Mouse (Mus musculus) spleen, adult 12 weeks (tissue): Measurements from ENCODE around the gene Gm20388.

ENCODE experiments used
- DNase-seq: peaks from one replicate; pipeline ENCODE4 v3.0.0; 2022; ENCODE audit warnings: low spot score

Gene Gm20388

DNA sequence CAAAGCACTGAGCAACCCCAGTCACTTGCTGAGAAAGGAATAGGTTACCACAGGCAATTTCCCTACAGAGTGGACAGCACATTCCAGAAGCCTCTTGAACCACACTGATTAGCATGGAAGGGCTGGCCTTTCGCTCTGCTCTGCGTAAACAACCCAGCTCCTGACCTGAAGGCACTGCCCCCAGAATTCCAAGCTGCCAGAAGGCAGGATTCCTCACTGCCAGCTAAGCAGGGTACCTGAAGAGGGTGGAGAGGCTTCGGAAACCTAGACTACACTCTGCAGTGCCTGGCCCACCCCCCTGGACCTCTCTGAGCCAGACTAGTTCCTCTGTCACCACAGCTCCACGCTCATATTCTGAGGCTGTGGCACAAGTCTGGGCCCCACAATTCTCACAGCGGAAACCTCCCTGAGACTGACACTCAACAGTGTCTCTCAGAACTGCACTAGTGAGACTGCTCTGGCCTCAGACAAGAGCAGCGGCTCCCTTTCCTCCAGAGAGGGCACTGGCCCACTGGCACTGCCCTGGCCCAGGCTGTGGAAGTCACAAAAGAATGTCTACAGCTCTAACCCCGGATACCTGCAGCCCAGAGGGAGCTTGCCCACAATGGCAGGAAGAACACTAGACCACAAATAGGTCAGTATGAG is 2616.0 kb downstream of the Gm20388 start:
- no peak for DNase-seq

DNA sequence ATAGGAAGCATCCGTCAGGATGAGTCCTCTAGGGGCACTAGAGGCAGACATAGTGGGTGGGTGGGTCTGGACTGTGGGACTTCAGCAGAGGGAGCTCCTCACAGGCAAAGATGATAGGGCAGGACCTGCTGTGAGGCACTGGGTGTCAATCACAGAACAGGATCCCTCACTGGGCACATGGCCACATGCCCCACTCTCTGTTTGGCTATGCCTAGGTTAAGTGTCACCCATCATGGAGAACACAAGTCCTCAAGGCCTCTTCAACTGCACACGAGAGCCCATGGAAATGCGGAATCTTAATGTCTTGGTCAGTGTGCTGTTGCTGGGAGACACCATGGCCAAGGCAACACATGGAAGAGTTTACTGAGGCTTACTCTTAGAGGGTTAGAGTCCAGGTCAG is 2617.3 kb downstream of the Gm20388 start:
- DNase-seq: no peak

DNA sequence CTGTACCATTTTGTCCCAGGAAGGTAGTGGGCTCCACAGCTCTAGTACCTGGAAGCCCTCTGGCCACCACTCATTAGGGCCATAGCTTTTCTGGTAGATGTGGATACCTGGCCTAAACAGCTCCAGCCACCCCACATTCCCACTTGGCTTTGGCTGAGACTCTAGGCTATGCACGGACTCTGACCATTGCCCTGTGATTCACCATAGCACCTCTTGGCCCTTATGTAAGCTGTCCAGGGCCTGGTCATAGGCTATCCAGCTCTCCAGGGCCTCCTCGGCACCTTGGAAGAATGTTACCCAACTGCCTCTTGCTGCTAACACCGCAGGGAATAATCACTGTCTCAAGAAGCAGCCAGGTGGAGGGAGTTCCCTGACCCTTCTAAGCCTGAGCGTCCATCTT is 2618.5 kb downstream of the Gm20388 start:
- no peak for DNase-seq

DNA sequence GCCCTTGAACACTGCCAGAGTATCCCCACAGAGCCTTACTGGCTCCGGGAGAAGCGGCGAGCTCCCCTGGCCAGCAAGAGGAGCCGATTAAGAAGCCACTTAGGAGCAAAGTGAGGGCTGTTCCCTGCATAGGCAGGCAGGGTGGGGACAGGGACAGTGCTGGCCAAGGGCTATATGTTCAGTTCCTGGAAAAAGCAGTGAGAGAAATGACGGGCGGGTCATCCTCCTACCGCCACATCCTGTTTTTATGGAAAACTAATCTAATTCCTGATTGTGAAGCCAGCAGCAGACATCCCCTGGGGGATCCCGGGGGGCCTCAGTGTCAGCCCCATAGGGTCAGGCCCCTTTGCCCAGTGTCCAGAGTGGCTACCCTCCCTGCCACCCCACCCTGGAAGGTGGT is 2620.7 kb downstream of the Gm20388 start:
- DNase-seq: no peak

DNA sequence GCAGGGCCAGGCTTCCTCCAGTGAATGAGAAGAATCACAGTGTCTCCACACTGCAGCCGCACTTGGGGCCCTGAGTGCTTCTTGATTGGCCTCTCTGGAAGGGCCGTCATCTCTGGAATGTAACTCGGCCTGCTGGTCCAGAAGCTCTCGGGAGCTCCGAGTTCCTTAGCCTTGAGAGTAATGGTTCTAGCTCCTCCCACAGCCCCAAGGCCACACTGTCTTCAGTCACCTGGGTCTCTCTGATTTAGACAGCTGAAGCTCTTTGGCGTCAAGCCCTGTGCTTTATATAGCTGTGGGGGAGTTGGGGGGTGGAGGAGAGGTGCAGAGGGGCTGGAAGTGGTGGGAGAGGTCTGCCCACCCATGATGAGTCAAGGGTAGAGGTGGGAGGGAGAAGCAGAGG is 2626.4 kb downstream of the Gm20388 start:
- DNase-seq: no peak

DNA sequence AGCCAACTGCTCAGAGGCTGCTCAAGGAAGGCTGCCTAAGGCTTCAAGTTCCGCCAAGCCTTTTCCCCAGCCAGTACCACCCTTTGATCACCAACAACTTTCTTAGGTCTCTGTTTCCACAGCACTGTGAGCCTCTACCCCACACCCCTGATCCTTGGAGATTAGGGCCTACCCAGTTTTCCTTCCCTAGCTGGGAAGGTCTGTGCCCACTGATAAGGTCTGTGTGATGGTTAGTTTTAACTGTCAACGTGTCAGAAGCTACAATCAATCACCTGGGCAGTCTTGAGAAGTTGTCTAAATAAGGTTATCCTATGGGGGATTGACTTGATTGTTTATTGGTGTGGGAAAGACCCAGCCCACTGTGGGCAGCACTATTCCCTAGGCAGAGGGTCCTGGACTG is 2627.2 kb downstream of the Gm20388 start:
- no peak for DNase-seq

DNA sequence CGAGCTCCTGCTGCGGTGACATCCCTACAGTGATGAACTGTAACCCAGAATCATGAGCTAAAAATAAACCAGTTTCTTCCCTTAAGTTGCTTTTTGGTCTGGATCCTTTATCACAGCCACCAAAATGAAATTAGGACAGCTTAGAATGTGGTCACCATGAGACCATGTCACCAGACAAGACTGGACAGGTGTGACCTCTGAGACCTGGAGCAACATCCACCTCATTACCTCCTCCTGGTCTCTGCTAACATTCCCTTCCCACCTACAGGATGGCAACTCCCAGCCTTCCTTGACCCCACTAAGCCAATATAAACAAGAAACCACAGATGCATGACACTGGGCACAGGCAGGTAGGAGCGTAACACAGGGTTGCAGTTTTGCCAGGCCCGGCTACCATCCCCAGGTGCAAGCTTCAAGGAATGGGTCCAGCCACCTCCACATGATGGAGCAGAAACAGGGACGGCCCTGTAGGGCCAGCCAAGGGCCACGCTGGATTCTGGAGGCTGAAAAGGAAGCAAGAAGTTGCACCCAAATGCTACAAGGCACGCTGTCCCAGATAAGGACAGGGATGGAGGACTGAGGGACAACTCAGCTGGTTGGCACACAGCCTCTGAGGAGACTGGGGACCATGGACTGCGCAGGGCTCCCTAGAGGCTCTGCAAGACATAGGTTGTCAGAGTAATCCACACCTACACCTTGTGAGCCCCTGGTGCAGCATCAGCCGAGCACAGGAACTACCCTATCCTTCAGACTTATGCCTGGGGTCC is 2627.9 kb downstream of the Gm20388 start:
- DNase-seq: no peak

DNA sequence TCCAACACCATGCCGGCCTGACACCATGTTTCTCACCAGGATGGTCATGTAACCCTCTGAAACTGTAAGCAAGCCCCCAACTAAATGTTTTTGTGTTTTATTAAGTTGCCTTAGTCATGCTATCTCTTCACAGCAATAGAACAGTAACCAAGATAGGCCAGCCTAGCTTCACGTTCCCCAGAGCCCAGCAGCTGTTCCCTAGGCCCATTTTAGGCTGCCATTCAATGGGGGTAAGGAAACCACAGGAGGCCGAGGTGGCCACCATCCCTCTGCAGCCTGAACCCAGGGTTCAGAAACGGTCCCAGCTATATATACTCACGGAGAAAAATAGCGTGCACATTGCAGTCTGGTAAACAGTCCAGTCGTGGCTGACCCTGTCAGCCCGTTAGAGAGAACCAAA is 2633.5 kb downstream of the Gm20388 start:
- DNase-seq: no peak

DNA sequence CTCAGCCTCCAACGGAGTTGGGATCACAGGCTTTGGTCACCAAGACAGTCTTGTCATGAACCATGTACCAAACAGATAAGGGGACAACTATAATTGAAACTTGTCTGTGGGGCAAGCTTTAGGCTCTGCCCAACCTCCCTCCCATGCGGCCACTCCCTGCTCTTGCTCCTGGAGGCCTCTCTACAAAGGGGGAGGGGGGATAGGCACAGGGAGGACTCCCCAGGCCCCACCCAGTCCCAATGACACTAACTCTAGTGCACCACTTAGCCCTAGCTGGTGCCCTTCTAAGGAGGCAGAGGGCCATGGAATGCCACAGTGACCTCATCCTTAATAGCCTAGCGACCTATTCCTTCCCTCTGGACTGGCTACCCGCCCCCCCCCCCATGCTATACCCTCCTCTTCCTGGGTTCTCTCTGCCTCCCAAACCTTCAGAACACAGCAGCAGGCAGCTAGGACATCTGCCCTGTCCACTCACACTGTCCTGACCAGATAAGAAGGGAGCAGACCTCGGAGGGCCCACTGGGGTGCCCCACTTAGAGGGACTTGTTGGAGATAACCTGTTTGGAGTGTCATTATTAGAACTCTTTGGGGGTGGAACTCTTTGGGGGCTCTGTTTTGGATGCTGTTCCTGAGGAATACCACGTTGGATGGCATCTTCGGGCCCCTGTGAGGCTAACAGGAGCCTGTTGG is 2635.6 kb downstream of the Gm20388 start:
- DNase-seq: no peak

DNA sequence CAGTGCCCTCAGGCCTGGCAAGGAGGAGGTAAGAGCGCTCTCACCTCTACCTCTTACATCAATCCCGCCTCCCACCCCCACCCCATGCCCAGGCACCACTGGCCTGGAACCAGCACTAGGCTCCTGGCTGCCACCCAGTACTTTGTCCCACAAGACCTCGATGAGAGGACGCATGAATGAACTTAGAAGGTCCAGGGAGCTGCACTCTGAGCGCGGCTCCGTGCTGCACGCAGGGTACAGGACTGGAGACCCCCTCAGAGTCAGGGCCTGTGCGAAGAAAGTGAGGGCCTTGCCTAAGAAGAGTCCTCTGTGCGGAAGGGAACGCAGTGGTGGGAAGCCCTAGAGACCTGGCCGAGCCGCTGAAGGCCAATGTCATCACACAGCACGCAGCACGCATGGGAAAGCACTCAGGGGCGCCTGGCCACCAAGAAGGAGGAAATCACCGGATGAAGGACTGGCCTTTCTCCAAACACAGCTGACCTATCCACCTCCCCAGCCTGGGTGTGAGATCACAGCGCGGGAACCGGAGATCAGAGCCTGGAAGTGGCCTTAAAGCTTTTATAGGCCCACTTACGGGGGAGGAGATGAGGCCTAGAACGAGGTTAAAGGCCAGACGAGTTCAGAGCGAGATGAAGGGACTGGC is 2636.3 kb downstream of the Gm20388 start:
- DNase-seq: no peak

DNA sequence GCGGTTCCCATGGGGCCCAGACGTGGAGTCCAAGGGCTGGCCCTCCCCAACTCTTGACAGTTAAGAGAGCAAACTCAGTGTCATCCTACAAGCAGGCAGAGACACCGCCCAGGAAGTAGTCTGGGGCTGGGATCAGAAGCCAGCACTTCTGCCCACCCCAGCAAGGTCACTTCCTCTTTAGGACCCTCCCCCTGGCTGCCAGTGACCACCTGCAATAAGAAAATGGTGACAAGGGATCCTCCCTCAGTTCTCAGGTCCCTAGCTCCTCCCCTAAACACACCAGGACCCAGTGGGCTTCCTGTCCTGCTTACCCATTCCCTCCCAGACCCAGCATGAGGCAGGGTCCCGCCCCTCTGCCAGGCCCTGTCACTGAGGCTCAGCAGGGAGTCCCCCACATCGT is 2637.2 kb downstream of the Gm20388 start:
- peak; percentile 60 for DNase-seq

DNA sequence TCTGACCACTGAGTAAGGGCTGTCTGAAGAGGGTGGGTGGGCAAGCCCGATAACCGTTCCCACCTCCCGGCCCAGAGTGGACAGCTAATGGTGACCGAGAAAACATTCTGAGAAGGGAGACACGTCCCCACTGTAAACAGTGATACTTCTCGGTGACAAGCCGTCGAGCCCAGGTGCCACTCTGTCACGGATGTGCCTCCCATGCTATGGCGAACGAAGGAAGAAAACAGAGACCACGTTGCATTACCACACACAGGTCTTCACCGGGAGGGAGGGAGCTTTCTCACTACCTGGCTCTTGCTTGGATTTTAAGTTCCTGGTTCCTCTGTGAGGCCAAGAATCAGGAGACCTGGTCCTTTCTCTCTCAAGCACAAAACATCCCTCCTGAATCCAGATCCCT is 2637.7 kb downstream of the Gm20388 start:
- DNase-seq: no peak

DNA sequence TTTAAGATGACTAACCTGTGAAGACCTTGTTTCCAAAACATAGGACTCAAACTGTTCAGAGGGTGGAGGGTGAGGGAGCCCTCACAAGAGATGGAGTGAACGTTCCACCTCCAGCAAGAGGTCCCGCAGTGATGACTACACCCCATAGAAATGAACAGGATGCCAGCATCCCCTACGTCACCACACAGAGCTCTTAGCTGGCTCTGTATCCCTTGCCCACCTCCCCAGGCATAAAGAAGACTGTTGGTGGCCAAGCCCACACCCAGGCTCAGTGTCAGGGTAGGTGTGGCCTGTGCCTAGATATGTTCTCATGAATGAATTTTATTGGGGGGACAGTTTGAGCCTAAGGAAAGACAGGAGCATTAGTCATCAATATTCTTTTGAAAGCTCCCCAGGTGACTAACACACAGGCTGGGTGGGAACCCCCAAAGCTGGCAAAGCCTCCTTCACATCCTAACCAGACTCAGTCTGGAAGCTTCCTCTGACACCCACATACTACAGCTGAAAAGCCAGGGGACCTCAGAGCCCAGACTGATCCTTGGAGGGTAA is 2638.3 kb downstream of the Gm20388 start:
- DNase-seq: no peak

DNA sequence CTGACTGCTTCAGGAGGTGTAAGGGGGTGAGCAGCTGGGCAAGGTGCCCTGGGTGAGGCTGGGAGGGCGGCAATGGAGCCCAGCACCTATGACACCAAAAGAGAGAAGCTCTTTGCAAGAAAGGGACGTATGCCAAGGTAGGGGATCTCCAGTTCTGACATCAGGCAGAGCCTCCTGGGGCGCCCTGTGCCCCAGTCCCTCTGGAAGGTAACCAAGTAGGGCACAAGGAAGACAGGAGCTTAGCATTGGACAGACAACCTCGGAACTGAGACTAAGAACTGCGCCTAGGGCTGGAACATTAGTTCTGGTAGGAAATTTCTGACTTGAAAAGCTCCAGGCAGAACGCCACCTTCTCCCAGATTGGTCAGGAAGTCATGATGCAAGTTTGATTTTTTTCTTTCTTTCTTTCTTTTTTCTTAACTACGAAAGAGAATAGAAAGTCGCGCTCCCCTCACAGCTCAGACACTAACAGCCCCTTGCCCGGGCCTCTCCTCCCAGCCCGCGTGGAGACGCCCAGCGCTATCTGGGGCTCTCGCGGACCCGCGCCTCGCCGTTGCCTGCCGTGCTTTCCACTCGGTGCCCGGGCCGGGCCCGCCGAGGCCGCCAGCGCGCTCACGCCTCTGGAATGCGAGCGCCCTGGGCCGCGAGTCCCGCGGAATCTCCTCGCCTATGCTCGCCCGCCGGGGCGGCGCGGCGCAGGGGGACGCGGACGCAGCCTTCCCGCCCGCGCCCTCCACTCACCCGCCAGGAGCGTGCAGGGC is 2639.8 kb downstream of the Gm20388 start:
- no peak for DNase-seq

DNA sequence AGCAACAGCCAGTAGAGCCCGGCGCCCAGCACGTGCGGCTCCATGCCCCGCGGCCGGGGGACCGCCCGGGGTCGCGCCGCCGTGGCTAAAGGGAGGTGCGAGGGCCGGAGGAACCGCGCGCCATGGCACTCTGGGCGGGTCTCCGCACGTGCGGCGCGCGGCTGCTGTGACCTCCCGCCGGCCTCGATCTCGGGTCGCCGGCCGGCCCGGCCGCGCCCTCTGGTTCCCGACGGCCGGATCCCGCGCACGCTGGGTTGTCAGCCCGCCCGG is 2640.3 kb downstream of the Gm20388 start:
- no peak for DNase-seq

DNA sequence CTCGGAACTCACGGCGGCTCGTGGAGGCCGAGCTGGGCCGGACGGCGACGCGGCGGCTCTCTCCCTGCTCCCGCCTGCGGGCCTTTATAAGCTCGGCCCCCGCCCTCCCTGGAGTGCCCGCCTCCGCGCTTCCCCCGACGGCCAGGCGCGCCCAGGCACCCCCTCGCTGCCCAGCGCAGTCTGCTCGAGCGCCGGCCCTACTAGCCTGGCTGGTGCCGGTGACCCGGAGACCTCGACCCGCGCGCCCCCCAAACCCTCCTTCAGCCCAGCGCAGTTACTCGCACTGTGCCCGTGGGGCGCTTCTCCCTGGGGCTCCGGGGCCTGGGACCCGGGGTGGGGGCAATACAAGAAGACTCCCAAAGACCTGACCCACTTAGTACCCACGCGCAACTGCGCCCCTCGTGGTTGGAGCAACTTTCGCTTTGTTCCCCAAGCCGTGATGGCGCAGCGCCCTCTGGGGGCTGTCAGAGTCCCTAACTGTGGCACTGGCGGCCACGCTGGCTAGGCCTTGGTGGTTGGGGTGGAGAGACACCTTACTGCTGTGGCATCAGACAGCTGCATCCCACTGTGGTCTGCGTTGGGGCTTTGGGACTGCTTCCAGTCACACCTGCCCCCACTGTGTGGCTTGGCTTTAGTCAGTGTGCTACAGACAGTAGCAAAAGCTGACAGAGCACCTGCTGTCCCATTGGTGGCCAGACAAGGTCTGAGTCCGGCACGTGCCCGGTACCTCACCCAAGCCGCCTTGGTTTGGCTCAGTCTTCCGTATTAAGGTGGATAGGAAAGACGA is 2640.8 kb downstream of the Gm20388 start, which contains the start of gene Piezo1:
Gene Piezo1 (minus strand): TSS at position 65 of the 787 bp plus-strand sequence.
- peak; percentile 93 for DNase-seq

DNA sequence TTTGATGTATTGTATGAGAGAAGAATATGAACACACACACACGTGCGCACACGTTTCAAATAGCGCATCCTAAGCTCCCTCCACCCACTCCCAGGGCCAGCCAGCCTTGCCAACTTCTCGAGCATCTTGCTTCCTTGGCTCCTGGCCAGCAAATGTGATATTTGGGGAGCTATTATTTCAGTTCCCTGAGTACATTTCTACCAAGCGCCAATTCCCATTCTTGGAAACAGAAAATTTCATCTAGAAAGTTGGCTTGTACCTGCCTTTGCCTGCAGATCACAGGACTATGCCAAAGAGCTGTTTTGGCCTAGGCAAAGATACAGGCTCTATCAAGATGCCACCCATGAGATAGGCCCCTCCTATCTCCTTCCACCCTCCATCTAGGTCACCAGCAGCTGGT is 2644.1 kb downstream of the Gm20388 start:
- DNase-seq: no peak

DNA sequence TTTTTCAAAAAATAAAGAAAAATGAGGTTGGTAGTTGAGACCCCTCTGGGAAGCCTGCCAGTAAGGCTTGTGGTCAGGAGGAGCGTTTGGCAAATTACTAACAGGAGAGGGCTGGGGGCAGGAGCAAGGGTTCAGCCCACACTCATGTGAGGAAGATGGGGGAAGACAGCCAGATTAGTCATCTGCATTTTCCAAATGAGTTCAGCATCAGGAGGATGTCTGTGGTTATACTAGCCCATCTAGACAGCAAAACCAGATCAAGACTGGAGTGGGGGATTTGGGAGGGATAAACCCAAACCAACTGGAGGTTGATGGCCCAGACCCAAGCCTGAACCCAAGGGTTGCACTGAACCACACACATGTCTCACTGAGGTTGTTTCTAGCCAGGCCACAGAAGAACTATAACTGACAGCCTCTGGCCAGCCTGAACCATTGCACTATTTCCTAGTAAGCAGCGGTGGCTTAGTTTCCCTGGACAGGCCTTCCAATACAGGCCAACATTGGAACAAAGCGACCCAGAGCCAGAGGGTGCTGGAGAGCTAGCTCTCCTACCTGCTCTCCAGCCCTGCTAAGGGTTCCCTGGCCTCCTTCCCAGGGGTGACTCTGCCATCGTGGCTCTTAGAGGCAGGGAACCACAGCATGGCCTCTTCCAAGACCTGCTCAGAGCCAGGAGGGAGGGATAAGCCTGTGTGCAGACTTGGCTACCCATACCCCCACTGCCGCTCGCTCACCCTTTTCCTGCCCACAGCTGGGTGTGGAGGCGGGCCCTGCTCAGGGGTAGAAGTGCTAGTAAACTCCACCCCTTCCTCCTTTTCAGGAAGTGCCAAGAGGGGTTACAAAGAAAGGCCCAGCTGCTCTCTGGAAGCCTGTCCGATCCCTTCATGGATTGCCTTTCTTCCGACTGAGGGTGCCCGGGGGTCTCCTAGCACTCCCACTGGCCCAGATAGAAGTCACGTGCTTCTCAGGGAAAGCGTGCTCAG is 2645.7 kb downstream of the Gm20388 start:
- DNase-seq: no peak

DNA sequence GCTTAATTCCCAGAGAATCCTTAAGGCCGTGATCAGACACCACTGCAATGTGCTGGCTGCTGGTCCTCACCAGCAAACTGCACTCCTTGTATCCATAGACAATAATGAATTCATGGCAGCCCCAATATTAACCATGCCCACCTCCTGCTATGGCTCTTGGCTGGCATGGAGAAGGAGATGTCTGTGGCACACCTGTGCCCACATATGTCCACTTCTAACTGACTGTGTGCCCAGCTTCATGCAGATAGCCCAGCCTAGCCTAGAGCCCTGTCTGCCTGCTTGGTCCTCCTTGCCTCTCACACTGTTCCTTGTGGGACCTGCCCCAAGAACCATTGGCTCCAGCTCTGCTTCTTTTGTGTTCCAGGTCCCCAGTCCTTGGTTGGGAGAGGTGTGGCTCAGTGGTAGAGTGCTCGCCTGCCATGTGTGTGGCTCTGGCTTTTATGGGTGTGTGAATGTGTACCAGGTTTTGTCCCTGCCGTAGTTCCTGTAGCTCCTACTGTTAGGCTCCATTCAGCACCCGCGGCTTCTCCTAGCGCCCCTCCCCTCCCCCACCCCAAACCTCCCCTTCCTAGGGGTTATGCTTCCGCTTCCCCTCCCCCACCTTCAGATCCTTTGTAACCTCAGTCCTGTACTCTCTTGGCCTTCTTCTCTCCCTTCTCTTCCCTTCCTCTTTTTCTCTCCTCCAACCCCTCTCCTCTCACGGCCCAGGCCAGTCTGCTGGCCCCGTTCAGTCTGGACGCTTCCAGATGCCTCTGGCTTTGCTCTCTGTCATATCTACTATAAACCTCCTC is 2646.8 kb downstream of the Gm20388 start:
- DNase-seq: no peak
